Mouse (Mus musculus) heart, embryonic 13.5 days (tissue): ENCODE measurements around the gene Tas2r117. TPM values are rescaled to one million over a fixed set of nuclear protein-coding genes. Genes with fewer than 3 reads are reported as not detected.

ENCODE experiments used
- ATAC-seq: fragments of 200-750 bp; cut with Nextera tagmentation; 2 replicates; pipeline ENCODE4 v1.8.0; 2017; ENCODE audit warnings: moderate TSS enrichment; ENCODE audit not compliant: insufficient number of reproducible peaks, low FRiP score, low TSS enrichment; ENCODE audit errors: extremely low read depth
- H3K27ac ChIP-seq: fragments of 300-500 bp; sonication (generic); replicated peaks from 2 replicates; pipeline ENCODE4 v1.5.1; 2015; ENCODE audit warnings: moderate library complexity, mild to moderate bottlenecking, inconsistent platforms
- H3K27me3 ChIP-seq: fragments of 300-500 bp; sonication (generic); replicated peaks from 2 replicates; pipeline ENCODE4 v1.6.1; 2015; ENCODE audit warnings: mild to moderate bottlenecking, inconsistent platforms
- H3K36me3 ChIP-seq: fragments of 300-500 bp; sonication (generic); 2 replicates; pipeline ENCODE4 v1.6.1; 2015; ENCODE audit warnings: mild to moderate bottlenecking, inconsistent platforms
- H3K4me1 ChIP-seq: fragments of 300-500 bp; sonication (generic); 2 replicates; pipeline ENCODE4 v1.6.1; 2015; ENCODE audit warnings: inconsistent platforms
- H3K4me2 ChIP-seq: fragments of 300-500 bp; sonication (generic); 2 replicates; pipeline ENCODE4 v1.6.1; 2015; ENCODE audit warnings: inconsistent platforms, mild to moderate bottlenecking, moderate library complexity
- H3K4me3 ChIP-seq: fragments of 300-500 bp; sonication (generic); 2 replicates; pipeline ENCODE4 v1.5.1; 2015; ENCODE audit warnings: moderate library complexity, mild to moderate bottlenecking, inconsistent platforms
- H3K9ac ChIP-seq: fragments of 300-500 bp; sonication (generic); 2 replicates; pipeline ENCODE4 v1.6.1; 2015; ENCODE audit warnings: inconsistent platforms, mild to moderate bottlenecking, moderate library complexity
- H3K9me3 ChIP-seq: fragments of 300-500 bp; sonication (generic); 2 replicates; pipeline ENCODE4 v1.6.1; 2016; ENCODE audit warnings: inconsistent platforms
- WGBS: fragments of 180-500 bp; shearing (Covaris S2); methylation state at CpG from one replicate; pipeline ENCODE4 v1.1.7; 2015; ENCODE audit warnings: mixed read lengths; 5-methylcytosine and 5-hydroxymethylcytosine counted together
- polyA plus RNA-seq: library from polyadenylated mRNA; unstranded; fragments of >200 nt; fragmentation: Nextera tagmentation; extraction: Ambion mirVana; gene quantifications from 2 replicates; pipeline ENCODE4 v1.2.1, GENCODE M21; 2015

Tas2r117 gene
- polyA plus RNA-seq = not detected in 2 replicates

- Histone ChIP-seq H3K9me3 (no peaks in the 10 kb centered on the region), H3K27ac (no peak within 1 kb of the TSS), H3K9ac (no peak within 1 kb of the TSS), H3K4me3 (no peak within 1 kb of the TSS), H3K4me1 (no peaks in the 10 kb centered on the region), H3K4me2 (no peak within 1 kb of the TSS), H3K36me3 (no peaks in the 10 kb centered on the region), H3K27me3 (no peaks in the 10 kb centered on the region)
- ATAC-seq = no peak
- WGBS = 71% methylated on average over 1 of the region's 1 CpGs
Measured at GRCm38 (mm10) chr6:132802518-132802917, at the start of gene Tas2r117. Tas2r117 (plus strand) TSS chr6:132802818.

- no peaks in the 10 kb centered on the region for H3K27me3 ChIP-seq
- WGBS = 70% methylated on average over 1 of the region's 1 CpGs
- ATAC-seq = no peak
- H3K36me3 ChIP-seq = no peaks in the 10 kb centered on the region
- no peak within 1 kb of the TSS for H3K9ac ChIP-seq
- no peak within 1 kb of the TSS for H3K4me3 ChIP-seq
- no peaks in the 10 kb centered on the region for H3K4me1 ChIP-seq
- H3K9me3 ChIP-seq = no peaks in the 10 kb centered on the region
- H3K27ac ChIP-seq = no peak within 1 kb of the TSS
- no peak within 1 kb of the TSS for H3K4me2 ChIP-seq
Measured at GRCm38 (mm10) chr6:132754430-132754829, 48.2 kb upstream of the Tas2r117 start, which contains the start of gene Tas2r124. Tas2r124 (plus strand) TSS chr6:132754730.

GRCm38 (mm10) chr6:132761831-132762230, 40.8 kb upstream of the Tas2r117 start, which contains the start of gene Tas2r102:
Tas2r102 (plus strand) TSS chr6:132762131.
- no peaks in the 10 kb centered on the region for H3K27me3 ChIP-seq
- no peaks in the 10 kb centered on the region for H3K36me3 ChIP-seq
- H3K4me1 ChIP-seq = no peaks in the 10 kb centered on the region
- H3K9ac ChIP-seq = no peak within 1 kb of the TSS
- no peak within 1 kb of the TSS for H3K4me2 ChIP-seq
- WGBS = 81% methylated on average over 2 of the region's 2 CpGs
- H3K4me3 ChIP-seq = no peak within 1 kb of the TSS
- H3K9me3 ChIP-seq = no peaks in the 10 kb centered on the region
- no peak for ATAC-seq
- no peak within 1 kb of the TSS for H3K27ac ChIP-seq

GRCm38 (mm10) chr6:132778062-132778461, 24.6 kb upstream of the Tas2r117 start, which contains the start of gene Tas2r136:
Tas2r136 (minus strand) TSS chr6:132778162.
- Histone ChIP-seq H3K9me3 (no peaks in the 10 kb centered on the region), H3K9ac (no peak within 1 kb of the TSS), H3K4me1 (no peaks in the 10 kb centered on the region), H3K4me3 (no peak within 1 kb of the TSS), H3K4me2 (no peak within 1 kb of the TSS), H3K27me3 (no peaks in the 10 kb centered on the region), H3K27ac (no peak within 1 kb of the TSS), H3K36me3 (no peaks in the 10 kb centered on the region)
- ATAC-seq = no peak

- WGBS = 32% methylated on average over 1 of the region's 1 CpGs
- no peak overlapping the region for H3K27ac ChIP-seq
- peaks cover 25% of the 10 kb centered on the region; the same call in 1 of the 2 replicates for H3K9me3 ChIP-seq
- no peaks in the 10 kb centered on the region for H3K27me3 ChIP-seq
- no peak overlapping the region for H3K9ac ChIP-seq
- no peaks in the 10 kb centered on the region for H3K4me1 ChIP-seq
- ATAC-seq = no peak
- no peak overlapping the region for H3K4me3 ChIP-seq
- H3K36me3 ChIP-seq = no peaks in the 10 kb centered on the region
- H3K4me2 ChIP-seq = no peak overlapping the region
Measured at GRCm38 (mm10) chr6:132795393-132795792, 7.2 kb upstream of the Tas2r117 start.

- no peaks in the 10 kb centered on the region for H3K36me3 ChIP-seq
- H3K9me3 ChIP-seq = no peaks in the 10 kb centered on the region
- H3K4me1 ChIP-seq = no peaks in the 10 kb centered on the region
- H3K9ac ChIP-seq = no peak within 1 kb of the TSS
- no peaks in the 10 kb centered on the region for H3K27me3 ChIP-seq
- 55% methylated on average over 1 of the region's 1 CpGs for WGBS
- H3K4me2 ChIP-seq = no peak within 1 kb of the TSS
- ATAC-seq = no peak
- H3K4me3 ChIP-seq = no peak within 1 kb of the TSS
- no peak within 1 kb of the TSS for H3K27ac ChIP-seq
Measured at GRCm38 (mm10) chr6:132846842-132847241, 44.2 kb downstream of the Tas2r117 start, which contains the start of gene Tas2r123. Tas2r123 (plus strand) TSS chr6:132847142.

Other genes starting within 250 kb of the Tas2r117 start
- not detected in 2 replicates for gene Prh1, start 233.0 kb upstream of the Tas2r117 start, polyA plus RNA-seq
- not detected in 2 replicates for gene Prp2, start 206.9 kb upstream of the Tas2r117 start, polyA plus RNA-seq
- not detected in 2 replicates for gene A630073D07Rik, start 151.3 kb upstream of the Tas2r117 start, polyA plus RNA-seq
- not detected in 2 replicates for gene Tas2r120, start 145.9 kb upstream of the Tas2r117 start, polyA plus RNA-seq
- not detected in 2 replicates for gene Tas2r121, start 101.8 kb upstream of the Tas2r117 start, polyA plus RNA-seq
- gene Tas2r122, start 90.9 kb upstream of the Tas2r117 start, polyA plus RNA-seq = not detected in 2 replicates
- gene Tas2r115, start 64.8 kb upstream of the Tas2r117 start, polyA plus RNA-seq = not detected in 2 replicates
- not detected in 2 replicates for gene Tas2r124, start 48.1 kb upstream of the Tas2r117 start, polyA plus RNA-seq
- not detected in 2 replicates for gene Tas2r102, start 40.7 kb upstream of the Tas2r117 start, polyA plus RNA-seq
- gene Tas2r136, start 24.7 kb upstream of the Tas2r117 start, polyA plus RNA-seq = not detected in 2 replicates
- not detected in 2 replicates for gene Tas2r123, start 44.3 kb downstream of the Tas2r117 start, polyA plus RNA-seq
- gene Tas2r116, start 52.6 kb downstream of the Tas2r117 start, polyA plus RNA-seq = not detected in 2 replicates
- not detected in 2 replicates for gene Tas2r110, start 65.2 kb downstream of the Tas2r117 start, polyA plus RNA-seq
- not detected in 2 replicates for gene Tas2r113, start 90.2 kb downstream of the Tas2r117 start, polyA plus RNA-seq
- not detected in 2 replicates for gene Tas2r125, start 106.8 kb downstream of the Tas2r117 start, polyA plus RNA-seq
- gene Tas2r129, start 148.3 kb downstream of the Tas2r117 start, polyA plus RNA-seq = not detected in 2 replicates
- not detected in 2 replicates for gene Tas2r131, start 155.1 kb downstream of the Tas2r117 start, polyA plus RNA-seq
- not detected in 2 replicates for gene Tas2r109, start 178.1 kb downstream of the Tas2r117 start, polyA plus RNA-seq
- gene Tas2r103, start 234.3 kb downstream of the Tas2r117 start, polyA plus RNA-seq = not detected in 2 replicates